Mouse (Mus musculus) liver, postnatal 0 days (tissue): ENCODE data around the gene Khdc1c.

Experiments
- CTCF ChIP-seq: sonication (generic); IDR thresholded peaks from 2 replicates; pipeline ENCODE4 v1.5.1; 2016; ENCODE audit warnings: antibody characterized with exemption, low read depth
- EP300 ChIP-seq: IDR thresholded peaks from 2 replicates; pipeline ENCODE4 v1.6.1; 2016; ENCODE audit warnings: antibody characterized with exemption, low read depth, mild to moderate bottlenecking

DNA sequence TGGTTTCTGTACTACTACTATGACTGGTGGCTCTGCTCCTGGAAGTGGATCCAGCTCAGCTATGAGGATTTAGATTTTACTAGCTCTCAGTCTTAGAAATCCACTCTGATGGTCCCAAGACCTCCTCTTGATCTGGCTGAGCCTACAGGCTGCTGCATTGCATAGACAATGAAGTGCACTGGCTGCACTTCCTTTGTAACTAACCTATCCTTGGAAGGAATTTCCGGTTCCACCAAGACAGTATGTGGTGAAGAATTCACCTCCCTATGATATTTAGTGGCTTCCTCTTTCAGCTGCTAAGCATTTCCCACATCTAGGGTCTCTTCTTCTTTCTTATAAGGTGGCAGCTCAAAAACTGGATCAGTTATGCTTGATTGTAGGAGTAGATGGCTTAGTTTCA is 43.5 kb upstream of the Khdc1c start:
- no peak for TF ChIP-seq CTCF
- TF ChIP-seq EP300, result no peak
